Mouse (Mus musculus) intestine, embryonic 16.5 days (tissue): ENCODE measurements around the gene Tenm2. TPM values are rescaled to one million over a fixed set of nuclear protein-coding genes. Genes with fewer than 3 reads are reported as not detected.

Experiments
- ATAC-seq: fragments of 200-750 bp; cut with Nextera tagmentation; 2 replicates; pipeline ENCODE4 v1.8.0; 2017; ENCODE audit warnings: moderate TSS enrichment, moderate library complexity
- H3K27ac ChIP-seq: fragments of 300-500 bp; sonication (generic); 2 replicates; pipeline ENCODE4 v1.5.1; 2014; ENCODE audit warnings: mild to moderate bottlenecking, low read length
- H3K27me3 ChIP-seq: fragments of 300-500 bp; sonication (generic); replicated peaks from 2 replicates; pipeline ENCODE4 v1.6.1; 2014; ENCODE audit warnings: low read length, control low read depth, mixed read lengths; ENCODE audit not compliant: control insufficient read depth, insufficient read depth
- H3K36me3 ChIP-seq: fragments of 300-500 bp; sonication (generic); 2 replicates; pipeline ENCODE4 v1.6.1; 2014; ENCODE audit warnings: low read length, control low read depth; ENCODE audit not compliant: control insufficient read depth, insufficient read depth
- H3K4me1 ChIP-seq: fragments of 300-500 bp; sonication (generic); 2 replicates; pipeline ENCODE4 v1.6.1; 2014; ENCODE audit warnings: low read length, control low read depth, mixed read lengths; ENCODE audit not compliant: control insufficient read depth, insufficient read depth
- H3K4me2 ChIP-seq: fragments of 300-500 bp; sonication (generic); 2 replicates; pipeline ENCODE4 v1.6.1; 2014; ENCODE audit warnings: low read depth, low read length, control low read depth
- H3K4me3 ChIP-seq: fragments of 300-500 bp; sonication (generic); 2 replicates; pipeline ENCODE4 v1.5.1; 2014; ENCODE audit warnings: mild to moderate bottlenecking, low read length
- H3K9ac ChIP-seq: fragments of 300-500 bp; sonication (generic); 2 replicates; pipeline ENCODE4 v1.6.1; 2014; ENCODE audit warnings: low read depth, low read length
- H3K9me3 ChIP-seq: fragments of 300-500 bp; sonication (generic); 2 replicates; pipeline ENCODE4 v1.6.1; 2016; ENCODE audit warnings: low read length, control low read depth; ENCODE audit not compliant: control insufficient read depth
- WGBS: fragments of 180-500 bp; shearing (Covaris S2); extraction: QIAGEN DNeasy Blood & Tissue Kit; methylation state at CpG from one replicate; pipeline ENCODE4 v1.1.7; 2014; 5-methylcytosine and 5-hydroxymethylcytosine counted together
- polyA plus RNA-seq: library from polyadenylated mRNA; unstranded; fragments of >200 nt; fragmentation: Nextera tagmentation; extraction: Ambion mirVana; gene quantifications from 2 replicates; pipeline ENCODE4 v1.2.1, GENCODE M21; 2015

The Tenm2 gene
- polyA plus RNA-seq, 1 experiment from 2014 or later: 0.70 TPM

DNA sequence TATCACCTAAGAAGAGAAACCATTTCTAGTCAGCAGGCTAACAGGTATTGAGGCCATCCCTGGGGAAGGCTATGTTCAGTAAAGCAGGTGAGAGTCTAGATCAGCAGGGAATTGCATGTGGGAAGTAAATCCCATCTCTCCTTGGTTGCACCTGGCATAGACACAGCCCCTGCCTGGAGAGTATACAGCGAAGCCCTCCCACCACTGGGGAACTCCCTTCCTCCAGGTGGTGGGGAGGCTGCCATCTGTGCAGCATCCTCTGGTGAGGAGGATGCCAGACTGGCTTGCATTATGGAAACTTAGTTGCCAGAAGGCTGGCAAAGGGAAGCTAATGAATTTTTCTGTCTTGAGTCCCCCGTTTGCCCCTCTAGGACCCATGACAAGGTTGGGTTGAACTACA, 1243.9 kb downstream of the Tenm2 start:
- 86% methylated on average over 2 of the region's 2 CpGs for WGBS
- Histone ChIP-seq H3K4me1 (no peaks in the 10 kb centered on the region), H3K36me3 (no peaks in the 10 kb centered on the region), H3K4me3 (no peak overlapping the region), H3K27ac (no peak overlapping the region), H3K27me3 (no peaks in the 10 kb centered on the region), H3K4me2 (no peak overlapping the region), H3K9ac (no peak overlapping the region), H3K9me3 (no peaks in the 10 kb centered on the region)
- no peak for ATAC-seq

DNA sequence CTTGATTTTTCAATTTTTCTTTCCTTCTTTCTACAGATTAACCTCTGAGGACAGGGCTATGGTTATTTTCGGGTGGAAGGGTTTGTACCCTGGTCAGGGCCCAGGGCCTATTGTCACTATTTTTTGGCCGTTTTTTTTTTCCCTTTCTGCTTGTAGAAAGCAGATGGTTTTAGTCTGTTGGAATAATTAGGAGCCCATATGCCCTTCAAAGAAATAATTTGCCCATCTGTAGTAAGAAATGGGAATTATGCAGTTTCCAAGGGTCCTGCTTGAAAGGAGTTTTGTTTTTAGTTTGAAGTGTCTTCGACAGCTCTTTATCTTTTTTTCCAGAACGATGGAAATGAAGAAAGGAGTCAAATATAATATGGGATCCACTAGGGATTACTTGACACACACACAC, 1245.8 kb downstream of the Tenm2 start:
- Histone ChIP-seq H3K36me3 (no peaks in the 10 kb centered on the region), H3K4me3 (no peak overlapping the region), H3K27ac (no peak overlapping the region), H3K27me3 (no peaks in the 10 kb centered on the region), H3K4me2 (no peak overlapping the region), H3K4me1 (peaks cover 10% of the 10 kb centered on the region), H3K9me3 (no peaks in the 10 kb centered on the region), H3K9ac (no peak overlapping the region)
- no peak for ATAC-seq
- 60% methylated on average over 4 of the region's 4 CpGs for WGBS

DNA sequence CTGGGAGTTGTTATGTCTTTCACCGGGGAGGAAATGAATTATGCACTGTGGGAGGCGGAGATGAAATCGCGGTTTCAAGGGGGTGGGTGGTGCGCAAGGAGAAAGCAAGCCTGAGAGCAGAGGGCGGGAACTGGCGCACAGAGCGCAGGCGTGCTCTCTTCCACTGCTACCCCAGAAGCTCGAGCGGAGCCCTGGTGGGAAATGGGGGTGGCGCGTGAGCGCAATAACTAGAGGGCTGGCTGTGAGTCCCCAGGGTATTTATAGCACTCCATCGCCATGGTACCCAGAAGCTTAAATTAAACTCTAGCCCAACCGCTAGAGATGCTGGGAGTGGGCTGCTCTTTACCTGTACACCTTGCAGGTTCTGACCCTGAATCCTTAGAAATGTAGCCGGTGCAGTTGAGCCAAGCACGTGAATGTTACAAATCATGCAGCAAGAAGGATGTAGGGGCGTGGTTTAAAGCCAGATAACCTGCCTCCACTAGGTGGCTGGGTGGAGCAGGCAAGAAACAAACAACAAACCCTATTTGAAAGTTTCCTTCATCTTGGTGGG, 1249.8 kb downstream of the Tenm2 start:
- ATAC-seq: peak; percentile 62
- H3K27ac ChIP-seq: no peak overlapping the region
- peaks cover 10% of the 10 kb centered on the region for H3K4me1 ChIP-seq
- no peaks in the 10 kb centered on the region for H3K36me3 ChIP-seq
- under 1% methylated on average over 19 of the region's 19 CpGs for WGBS
- H3K27me3 ChIP-seq: no peaks in the 10 kb centered on the region
- peak overlapping the region; percentile 51; the same call in 1 of the 2 replicates for H3K9ac ChIP-seq
- no peaks in the 10 kb centered on the region for H3K9me3 ChIP-seq
- peak overlapping the region; percentile 74 for H3K4me2 ChIP-seq
- H3K4me3 ChIP-seq: peak overlapping the region; percentile 37

DNA sequence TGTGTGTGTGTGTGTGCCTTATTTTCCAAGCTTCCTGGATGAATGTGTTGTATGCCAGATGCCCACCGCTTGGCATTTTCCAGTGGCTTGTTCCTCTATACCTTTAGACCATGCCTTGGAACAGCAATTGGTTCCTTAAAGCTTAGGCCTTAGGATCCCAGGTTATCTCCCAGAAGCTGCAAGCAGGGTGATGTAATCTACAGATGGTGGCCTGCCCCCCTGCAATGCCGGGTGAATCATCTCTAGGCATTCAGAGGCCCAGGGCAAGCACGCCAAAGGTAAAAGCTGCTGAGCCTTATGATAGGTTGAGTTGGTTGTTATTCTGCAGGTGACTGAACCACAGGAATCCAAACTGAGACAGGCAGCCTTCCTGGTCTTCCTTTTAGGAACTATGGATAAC, 1253.0 kb downstream of the Tenm2 start:
- H3K27ac ChIP-seq: no peak overlapping the region
- no peak overlapping the region for H3K4me3 ChIP-seq
- H3K4me1 ChIP-seq: peaks cover 12% of the 10 kb centered on the region
- H3K36me3 ChIP-seq: no peaks in the 10 kb centered on the region
- WGBS: 67% methylated on average over 3 of the region's 3 CpGs
- no peaks in the 10 kb centered on the region for H3K27me3 ChIP-seq
- no peaks in the 10 kb centered on the region for H3K9me3 ChIP-seq
- H3K9ac ChIP-seq: no peak overlapping the region
- ATAC-seq: no peak
- no peak overlapping the region for H3K4me2 ChIP-seq

DNA sequence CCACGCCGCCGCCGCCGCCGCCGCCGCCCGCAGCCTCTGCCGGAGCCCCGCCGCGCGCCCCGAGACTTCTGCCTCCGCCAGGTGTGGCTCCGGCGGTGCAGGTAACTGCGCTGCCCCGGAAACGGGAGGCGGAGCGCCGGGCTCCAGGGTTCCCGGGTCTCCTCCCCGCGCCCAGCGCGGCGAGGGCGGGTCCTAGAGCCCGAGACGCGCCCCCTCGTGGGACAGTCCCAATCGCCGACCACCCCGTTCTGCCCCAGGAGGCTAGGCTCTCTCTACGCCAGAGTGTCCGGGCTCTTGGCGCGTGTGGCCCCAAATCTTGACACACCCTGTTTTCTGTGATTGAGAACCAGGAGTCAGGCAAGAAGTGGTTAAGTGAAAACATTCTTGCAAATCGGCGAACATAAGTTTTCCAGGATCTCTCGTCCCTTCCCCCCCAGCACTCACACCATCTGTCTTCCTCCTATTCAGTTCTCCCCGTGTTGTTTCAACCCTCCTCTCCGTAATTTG, 1255.3 kb downstream of the Tenm2 start, which contains the start of gene Wwc1:
Wwc1 (minus strand) TSS at position 117 of the 507 bp plus-strand sequence.
- H3K9me3 ChIP-seq: no peaks in the 10 kb centered on the region
- peak within 1 kb of the TSS; percentile 79 for H3K4me2 ChIP-seq
- H3K27ac ChIP-seq: peak within 1 kb of the TSS; percentile 73
- H3K9ac ChIP-seq: peak within 1 kb of the TSS; percentile 80
- no peaks in the 10 kb centered on the region for H3K27me3 ChIP-seq
- H3K36me3 ChIP-seq: no peaks in the 10 kb centered on the region
- WGBS: under 1% methylated on average over 46 of the region's 47 CpGs
- peak within 1 kb of the TSS; percentile 74 for H3K4me3 ChIP-seq
- peak; percentile 86 for ATAC-seq
- H3K4me1 ChIP-seq: 0 out of 2 replicates have a peak, but pooled peaks cover 2% of the 10 kb centered on the region

DNA sequence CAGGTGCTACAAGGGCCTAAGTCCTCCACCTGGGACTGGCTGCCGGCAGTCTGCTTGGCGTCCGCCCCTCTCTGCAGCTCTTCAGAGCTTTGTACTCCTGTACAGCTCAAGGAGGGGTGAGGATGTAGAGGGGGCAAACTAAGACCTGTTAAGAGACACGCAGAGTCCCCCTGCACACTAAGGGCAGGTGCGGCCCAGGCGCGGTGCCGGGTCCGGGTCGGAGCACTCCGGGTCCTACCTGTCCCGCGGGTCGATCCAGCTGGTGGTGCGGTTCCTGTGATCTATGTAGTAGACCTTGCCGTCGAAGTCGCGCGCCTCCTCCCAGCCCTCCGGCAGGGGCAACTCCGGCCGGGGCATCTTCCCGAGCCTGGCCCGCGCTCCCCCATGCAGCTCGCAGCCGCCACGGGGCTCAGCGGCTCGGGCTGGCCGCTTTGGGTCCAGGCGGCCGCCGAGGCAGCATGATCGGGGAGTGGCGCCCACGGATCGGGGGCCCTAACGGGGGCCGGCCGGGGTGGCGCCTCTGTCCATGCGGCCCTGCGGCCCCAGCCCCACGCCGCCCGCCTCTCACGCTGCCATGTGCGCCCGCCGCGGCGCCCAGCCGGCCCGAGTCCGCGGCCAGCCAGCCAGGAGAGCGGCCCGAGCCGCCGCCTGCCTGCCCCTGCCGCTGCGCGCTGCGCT, 1255.9 kb downstream of the Tenm2 start:
- WGBS: under 1% methylated on average over 65 of the region's 66 CpGs
- Histone ChIP-seq H3K9ac (peak overlapping the region; percentile 80), H3K27me3 (no peaks in the 10 kb centered on the region), H3K4me2 (peak overlapping the region; percentile 79), H3K27ac (peak overlapping the region; percentile 73), H3K9me3 (no peaks in the 10 kb centered on the region), H3K36me3 (no peaks in the 10 kb centered on the region), H3K4me3 (peak overlapping the region; percentile 74), H3K4me1 (peaks cover 2% of the 10 kb centered on the region; the same call in 1 of the 2 replicates)
- ATAC-seq: peak; percentile 66

DNA sequence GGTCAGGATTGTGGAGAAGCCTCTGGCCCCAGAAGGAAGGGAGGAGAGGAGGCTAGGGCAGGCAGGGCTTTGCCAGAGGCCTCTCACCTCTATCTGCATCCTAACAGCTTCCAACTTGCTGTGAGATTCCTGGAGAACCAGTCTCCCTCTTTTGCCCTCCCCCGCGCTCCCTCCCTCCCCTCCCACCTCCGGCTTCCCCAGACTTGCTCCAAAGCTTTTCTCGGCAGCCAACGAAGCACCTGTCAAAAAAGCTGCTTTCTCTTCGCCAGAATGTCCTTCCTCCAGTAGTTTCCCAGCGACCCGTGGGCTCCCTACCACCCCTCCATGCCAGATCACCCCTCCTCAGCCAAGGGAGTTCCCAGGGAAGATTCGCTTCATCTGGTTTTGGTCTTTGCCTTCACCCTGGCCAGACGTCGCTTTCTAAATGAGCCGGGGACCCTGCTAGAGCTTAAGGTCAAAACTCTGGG, 1256.5 kb downstream of the Tenm2 start:
- no peaks in the 10 kb centered on the region for H3K27me3 ChIP-seq
- H3K9me3 ChIP-seq: no peaks in the 10 kb centered on the region
- peak overlapping the region; percentile 80 for H3K9ac ChIP-seq
- peak overlapping the region; percentile 79 for H3K4me2 ChIP-seq
- WGBS: under 1% methylated on average over 12 of the region's 12 CpGs
- peak overlapping the region; percentile 73 for H3K27ac ChIP-seq
- H3K36me3 ChIP-seq: no peaks in the 10 kb centered on the region
- H3K4me3 ChIP-seq: peak overlapping the region; percentile 74
- peak; percentile 7; the same call in 1 of the 2 replicates for ATAC-seq
- H3K4me1 ChIP-seq: peaks cover 2% of the 10 kb centered on the region; the same call in 1 of the 2 replicates

DNA sequence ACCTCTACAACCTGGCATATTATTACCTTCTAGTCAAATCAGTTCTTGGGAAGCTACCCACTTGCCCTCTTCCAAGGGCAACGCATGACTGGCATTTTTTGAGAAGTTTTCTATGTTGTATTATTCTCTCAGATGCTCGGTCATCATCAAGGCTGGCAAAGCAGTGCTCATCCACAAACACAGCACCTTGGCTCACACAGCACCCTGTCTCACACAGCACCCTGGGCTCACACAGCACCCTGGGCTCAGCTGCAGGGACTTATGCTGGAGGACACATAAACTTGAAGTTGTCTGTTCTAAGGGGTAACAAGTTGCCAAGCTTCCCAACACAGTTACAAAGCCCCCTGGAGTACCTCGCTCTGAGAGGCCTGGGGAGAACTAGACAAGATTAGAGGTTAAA, 1258.0 kb downstream of the Tenm2 start:
- no peaks in the 10 kb centered on the region for H3K36me3 ChIP-seq
- no peak overlapping the region for H3K4me3 ChIP-seq
- no peaks in the 10 kb centered on the region for H3K27me3 ChIP-seq
- H3K27ac ChIP-seq: no peak overlapping the region
- peak overlapping the region; percentile 79; the same call in 1 of the 2 replicates for H3K4me2 ChIP-seq
- no peaks in the 10 kb centered on the region for H3K9me3 ChIP-seq
- WGBS: 85% methylated on average over 3 of the region's 3 CpGs
- 0 out of 2 replicates have a peak overlapping the region, but pooled peaks have one; percentile 7 for H3K9ac ChIP-seq
- H3K4me1 ChIP-seq: peaks cover 2% of the 10 kb centered on the region; the same call in 1 of the 2 replicates
- no peak for ATAC-seq

DNA sequence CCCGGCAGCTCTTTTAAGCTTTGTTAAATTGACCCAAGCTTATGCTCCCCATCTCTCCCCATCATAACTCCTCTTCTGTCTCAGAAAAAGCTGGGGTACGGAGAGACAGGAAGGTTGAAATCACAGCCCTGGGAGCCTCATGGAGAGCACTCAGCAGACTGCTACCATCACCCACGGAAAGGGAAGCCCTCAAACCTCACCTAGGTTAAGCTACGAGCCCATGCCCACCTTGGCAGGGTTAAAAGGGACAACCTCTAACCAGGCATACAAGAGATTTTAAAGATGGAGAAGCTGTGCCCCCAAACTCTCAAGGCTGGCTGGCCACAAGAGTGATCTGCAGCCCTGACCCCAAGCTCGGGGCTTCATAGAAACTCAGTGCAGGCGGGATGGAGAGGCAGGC, 1258.7 kb downstream of the Tenm2 start:
- Histone ChIP-seq H3K36me3 (no peaks in the 10 kb centered on the region), H3K27ac (no peak overlapping the region), H3K9me3 (no peaks in the 10 kb centered on the region), H3K9ac (no peak overlapping the region), H3K27me3 (no peaks in the 10 kb centered on the region), H3K4me1 (peaks cover 8% of the 10 kb centered on the region), H3K4me3 (no peak overlapping the region), H3K4me2 (no peak overlapping the region)
- ATAC-seq: no peak
- WGBS: 66% methylated on average over 6 of the region's 6 CpGs
